Mouse (Mus musculus) kidney, adult 18-20 months (tissue): ENCODE data around the gene Eef2kmt.
"Not testable (repeated sequence)": the region's sequence is repeated elsewhere in the genome, so short reads cannot be mapped to it uniquely, and the experiment has no call there.

Source experiments
- DNase-seq: peaks from one replicate; pipeline ENCODE4 v3.0.0; 2021

Gene Eef2kmt

DNA sequence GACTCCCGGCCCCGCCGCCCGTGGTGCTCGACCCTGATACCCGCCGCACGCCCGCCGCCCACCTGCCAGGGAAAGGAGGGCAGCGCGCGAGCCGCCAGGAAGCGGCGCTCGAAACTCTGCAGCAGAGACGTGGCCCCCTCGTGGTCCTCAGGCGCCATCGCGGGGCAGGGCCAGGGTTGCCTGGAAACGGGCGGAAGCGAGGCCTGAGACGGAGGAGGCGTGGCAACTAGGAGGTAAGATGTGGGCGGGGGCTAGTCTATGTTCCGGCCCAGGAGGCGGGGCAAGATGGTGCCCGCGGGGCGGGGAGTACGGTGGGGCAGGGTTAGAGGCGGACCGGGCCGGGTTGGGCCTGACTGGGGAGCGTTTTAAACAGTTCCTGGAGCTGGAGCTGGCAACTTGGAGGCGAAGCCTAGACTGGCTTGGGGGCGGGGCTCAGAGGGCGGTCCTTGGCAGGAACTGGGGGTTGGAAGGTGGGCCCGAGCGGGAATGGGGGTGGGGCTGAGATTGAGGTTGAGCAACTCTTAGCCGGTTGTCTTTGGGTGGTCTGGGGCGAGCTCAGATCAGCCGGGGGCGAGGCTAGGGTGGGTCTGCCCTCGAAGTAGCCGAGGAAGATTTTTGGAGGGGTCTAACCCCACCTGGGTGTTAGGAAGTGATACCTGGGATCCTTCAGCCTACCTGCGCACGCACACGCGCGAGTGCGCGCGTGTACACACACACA, at the start of gene Eef2kmt:
Gene Eef2kmt, minus strand, starts transcription at position 205 of the 718 bp plus-strand sequence.
- DNase-seq, result peak; percentile 99

DNA sequence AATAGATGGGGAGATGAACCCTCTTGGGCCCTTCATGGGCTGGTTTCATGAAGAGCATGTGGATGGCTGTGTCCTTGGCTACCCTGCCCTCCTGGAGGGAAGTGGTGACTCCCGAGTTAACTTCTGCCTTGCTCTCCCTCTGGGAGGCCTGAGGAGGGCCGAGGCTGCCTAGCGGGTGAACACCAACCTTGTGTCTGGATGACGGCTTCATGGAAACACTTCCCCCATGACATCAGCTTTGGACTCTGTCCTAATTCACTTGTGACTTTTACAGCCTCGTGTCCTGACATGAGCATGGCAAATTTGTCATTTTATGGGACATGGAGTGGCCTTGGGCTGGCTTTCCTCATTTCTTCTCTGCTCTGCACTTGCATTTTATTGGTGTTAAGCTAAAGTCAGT, 39.5 kb upstream of the Eef2kmt start:
- no peak for DNase-seq

DNA sequence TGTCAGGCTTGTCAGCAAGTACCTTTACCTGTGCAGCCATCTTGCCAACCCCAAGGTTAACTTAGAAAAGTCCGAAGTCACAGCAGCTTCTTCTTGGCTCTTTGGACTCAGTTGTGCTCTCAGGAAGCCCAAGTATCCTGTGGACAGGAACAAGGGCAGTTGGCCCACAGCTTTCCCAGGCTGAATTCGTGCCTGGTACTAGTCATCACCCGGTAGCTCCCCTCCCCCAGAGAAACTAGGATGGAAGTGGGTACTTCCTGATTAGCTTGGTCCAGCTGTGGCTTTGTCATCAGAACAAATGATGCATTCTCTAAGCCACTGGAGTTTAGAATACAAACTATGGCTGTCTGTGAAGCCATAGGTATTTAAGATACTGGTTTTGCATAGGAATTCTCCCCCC, 29.6 kb upstream of the Eef2kmt start:
- DNase-seq, result no peak

DNA sequence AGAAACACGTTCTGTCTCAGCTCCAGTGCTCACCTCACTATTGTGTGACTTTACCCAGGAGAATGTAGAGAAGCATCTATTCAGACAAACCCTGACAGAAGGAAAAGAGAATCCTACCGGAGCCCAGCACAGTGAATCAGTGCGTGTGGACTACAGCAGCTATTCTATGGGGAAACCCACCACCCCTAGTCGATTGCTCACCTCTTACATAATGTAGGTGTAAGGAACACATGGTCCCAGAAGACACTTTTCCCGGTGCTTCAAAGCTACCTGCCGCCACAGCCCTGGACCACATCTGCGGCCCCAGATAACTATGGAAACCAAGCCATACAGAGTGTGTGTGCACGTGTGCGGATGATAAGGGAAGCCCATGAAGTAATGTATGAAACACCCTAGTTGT, 26.9 kb upstream of the Eef2kmt start:
- DNase-seq, result no peak

DNA sequence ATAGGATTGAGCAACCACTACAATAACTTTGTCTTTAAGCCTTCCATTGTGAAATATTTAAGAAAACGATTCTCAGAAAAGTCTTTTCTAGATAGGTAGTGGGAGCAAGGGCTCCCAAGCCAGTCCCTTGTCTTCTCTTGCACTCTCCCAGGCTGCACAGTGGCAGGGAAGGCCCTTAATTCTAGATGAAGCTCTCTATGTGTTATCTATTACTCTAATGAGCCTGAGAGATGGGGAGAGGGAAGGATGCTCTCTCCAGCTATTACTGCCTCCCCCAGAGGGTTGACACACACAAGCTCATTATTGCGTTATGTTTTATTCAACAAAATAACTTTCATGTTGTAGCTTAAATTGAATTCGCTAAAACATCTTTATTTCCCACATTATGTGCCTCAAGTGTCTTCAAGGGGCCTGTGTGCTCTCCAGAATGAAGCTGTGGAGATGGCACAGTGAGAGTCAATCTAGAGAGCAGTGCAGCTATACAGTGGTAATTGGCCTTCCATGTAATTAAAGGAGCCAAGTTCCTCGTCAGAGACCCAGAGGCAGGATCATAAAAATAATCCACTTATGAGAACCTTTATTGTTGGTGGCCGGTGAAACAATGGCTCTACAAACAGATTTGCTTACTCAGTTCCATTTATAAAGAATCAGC, 23.9 kb upstream of the Eef2kmt start:
- no peak for DNase-seq

DNA sequence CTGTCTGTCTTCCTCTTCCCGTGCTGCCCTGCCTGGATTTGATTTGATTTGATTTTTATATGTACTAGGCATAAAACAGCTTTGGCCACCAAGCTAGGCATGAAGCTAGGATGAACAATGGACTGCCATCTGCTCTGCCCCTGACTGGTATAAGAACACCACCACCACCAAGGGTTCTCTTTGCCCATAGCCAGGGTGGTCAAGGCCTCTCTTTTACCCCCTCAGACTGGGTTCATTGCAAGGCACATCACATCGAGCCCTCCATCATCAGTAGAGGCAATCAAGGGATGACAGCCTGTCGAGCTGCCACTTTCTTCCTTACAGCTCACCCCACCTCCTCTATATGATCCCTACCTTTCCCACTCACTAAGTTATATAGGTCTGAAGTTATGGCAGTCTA, 16.6 kb upstream of the Eef2kmt start:
- no peak for DNase-seq

DNA sequence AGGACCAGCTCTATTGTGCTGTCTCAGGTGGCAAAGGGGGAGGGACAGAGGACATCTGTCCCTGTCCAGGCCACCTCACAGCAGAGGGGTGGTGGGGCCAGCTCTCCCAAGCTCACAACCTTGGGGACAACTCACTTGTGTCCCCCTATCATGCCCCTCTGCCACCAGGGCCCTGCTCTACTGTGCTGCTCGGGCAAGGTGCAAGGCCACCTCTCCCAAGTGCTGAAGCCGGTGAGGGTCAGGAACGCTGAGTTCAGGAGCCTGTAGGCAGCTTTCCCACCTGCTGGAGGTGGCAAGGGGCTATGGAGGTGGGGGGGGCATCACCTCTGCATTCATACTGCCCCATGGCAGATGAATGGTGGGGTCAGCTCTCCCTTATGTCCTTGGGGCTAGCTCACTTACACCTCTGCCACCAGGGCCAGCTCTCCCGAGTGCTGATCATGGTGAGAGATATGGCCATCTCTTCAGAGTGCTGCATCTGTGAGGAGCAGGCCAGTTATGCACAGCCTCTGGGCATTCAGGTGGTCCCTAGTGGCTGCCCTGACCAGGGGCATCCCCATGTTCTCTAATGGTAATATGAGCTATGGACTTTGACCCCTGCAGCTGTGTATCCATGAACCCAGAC, 15.7 kb upstream of the Eef2kmt start:
- DNase-seq, result no peak

DNA sequence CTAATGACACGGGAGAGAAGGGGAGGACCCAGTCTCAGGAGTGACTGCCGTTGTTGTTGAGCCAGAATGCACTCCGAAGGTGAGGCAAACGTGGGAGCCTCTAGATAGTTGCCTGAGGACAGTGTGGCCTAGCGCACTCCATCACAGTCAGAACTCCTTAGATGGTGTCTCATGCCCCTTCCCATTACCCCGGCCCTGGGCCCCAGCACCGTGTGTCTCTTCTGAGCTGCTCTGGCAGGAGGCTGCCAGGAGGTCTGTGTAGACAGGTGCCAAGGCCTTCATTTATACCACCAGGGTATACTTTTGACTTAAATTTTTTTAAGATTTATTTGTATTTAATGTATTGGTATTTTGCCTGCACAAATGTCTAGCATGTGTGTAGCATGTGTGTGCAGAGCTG, 8.1 kb upstream of the Eef2kmt start:
- no peak for DNase-seq

DNA sequence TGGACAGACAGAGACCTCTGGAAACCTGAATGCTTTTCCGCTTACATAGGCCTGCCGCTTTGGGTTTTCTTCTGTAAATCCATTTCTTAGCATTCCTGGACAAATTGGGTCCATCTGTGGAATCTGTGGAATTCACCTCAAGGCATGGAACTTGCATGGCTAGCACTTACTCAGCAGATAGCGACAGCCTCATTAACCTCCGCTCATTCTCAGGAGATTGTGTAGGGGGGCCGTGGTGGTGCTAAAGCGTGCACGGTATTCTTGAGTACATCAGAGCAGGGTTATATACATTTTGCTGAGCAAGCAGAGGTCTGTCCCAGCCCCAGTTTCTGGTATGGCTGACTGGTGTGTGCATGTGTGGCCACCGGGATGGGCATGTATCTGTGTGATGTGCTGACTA, 7.4 kb upstream of the Eef2kmt start:
- no peak for DNase-seq

DNA sequence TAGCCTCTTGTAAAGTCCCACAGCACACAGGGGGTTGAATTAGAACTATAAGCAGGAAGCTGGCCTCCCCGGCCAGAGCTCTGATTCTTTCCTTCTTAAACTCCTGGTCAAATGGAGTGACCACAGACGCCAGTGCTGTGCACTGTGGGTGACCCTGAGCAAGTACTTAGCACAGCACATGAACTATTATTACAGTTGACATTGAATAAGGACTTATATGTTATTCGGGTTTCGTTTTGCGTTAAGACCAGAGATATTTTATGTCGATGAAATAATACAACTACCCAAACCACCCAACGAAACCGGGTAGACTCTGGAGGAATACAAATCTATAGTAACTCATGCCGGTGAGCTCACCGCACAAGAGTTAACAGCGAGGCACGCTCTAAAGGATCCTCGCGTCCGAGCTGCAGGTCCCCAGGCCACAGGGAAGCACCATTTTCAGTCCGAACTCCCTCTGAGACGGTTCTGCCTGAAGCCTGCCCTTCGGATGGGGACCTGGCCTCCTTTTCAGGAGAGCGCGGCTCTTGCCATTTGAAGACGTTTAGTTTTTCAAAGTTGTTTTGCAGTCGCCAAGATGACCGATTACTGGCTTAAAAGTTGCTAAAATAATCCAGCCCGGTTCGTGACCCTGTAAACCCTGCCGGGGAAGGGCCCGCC, 572 bp downstream of the Eef2kmt start:
- DNase-seq, result peak; percentile 20

DNA sequence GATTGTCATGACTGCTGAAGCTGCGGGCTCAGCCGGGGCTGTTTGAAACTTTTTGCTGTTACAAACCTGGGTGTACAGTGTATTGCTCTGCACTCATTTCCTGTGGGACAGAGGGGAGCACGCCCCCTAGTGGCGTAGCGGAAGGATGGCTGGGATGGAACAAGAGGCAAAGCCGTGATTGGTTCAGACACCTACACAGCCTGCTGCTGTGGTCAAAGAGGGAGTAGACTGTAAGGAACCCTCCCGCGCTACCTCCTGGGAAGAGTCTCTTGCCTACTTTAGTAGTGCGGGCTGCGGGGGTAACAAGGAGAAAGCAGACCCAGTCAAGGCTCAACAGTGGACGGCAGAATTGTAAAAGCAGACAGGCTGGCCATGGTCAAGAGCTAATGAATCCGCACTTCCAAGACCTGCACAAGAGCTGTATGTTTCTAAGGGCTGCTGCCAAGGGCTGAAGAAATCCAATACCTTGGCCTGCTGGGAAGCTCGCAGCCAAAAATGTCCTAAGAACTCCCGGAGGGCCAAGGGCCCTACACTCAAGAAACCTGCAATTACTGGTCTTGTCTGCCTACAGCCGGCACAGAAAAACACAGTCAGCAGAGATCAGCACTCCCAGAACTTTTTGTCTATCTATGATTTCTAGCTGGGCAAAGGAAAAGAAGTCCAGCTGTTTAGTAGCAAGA, 1.3 kb downstream of the Eef2kmt start:
- peak; percentile 72 for DNase-seq

DNA sequence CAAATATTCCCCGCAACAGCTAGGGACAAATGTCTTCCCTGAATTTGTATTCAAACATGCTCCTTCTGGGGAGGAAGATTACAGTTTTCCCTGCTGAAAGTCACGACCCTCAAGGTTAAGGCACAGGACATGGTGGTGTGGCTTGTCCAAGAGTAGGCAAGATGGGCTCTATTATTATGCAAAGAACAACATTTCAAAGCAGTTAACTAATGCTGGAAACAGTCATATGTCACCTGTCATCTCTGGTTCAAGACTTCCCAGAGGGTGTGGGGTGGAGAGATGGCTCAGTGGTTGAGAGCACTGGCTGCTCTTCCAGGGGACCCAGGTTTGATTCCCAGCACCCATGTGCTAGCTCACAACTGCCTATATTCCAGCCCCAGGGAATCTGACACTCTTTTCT, 3.5 kb downstream of the Eef2kmt start:
- DNase-seq, result no peak

DNA sequence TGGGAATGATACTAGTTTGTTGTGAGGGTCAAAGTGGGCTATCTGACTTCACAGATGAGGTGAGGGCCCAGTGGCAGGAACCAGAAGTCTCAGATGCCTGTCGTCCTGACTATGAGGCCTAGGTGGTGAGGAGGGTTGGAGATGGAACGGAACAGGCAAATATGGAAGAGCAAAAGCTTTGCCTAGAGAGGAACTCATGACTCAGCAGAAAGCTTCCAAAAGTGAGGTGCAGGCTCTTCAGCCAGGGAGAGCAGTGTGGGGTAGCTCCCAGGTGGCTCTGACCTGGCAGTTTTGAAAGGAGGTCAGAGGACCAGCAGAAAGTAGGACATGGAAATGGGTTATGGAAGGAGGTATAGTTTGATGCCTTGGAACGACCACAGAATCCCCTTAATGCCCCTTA, 4.9 kb downstream of the Eef2kmt start:
- no peak for DNase-seq

DNA sequence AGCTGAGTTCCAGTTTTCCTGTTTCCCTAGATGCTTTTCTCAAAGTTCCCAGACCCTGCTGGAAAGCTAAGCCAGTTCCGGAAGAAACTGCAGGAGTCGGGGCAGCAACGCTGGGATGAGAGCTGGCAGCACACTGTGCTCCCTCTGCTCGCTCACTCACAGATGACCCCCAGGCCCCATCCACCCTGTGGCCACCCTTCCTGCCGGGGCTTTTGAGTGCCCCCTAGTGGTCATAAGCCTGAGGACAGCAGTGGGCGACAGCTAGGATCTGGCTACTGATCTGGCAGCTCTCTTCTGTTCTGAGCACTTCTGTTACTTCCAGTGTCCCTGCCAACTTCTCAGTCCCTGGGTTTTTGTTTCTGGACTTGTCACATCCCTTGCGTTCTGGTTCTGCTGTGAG, 11.4 kb downstream of the Eef2kmt start:
- peak; percentile 75 for DNase-seq

DNA sequence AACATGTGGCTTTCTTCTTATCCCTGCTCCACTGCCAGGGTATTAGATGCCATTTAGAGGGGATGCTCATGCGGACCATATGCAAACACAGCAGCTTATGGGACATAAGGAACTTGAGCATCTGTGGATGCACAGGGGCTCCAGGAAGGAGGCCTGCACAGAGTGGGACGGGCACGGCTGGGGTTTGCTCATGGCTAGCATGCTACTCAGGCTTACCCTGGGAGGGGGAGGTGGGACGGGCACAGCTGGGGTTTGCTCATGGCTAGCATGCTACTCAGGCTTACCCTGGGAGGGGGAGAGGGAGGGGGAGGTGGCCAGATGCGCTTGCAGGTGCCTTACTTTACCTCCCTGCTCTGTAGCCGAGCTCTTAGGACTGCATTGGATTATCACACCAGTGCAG, 12.9 kb downstream of the Eef2kmt start:
- no peak for DNase-seq

DNA sequence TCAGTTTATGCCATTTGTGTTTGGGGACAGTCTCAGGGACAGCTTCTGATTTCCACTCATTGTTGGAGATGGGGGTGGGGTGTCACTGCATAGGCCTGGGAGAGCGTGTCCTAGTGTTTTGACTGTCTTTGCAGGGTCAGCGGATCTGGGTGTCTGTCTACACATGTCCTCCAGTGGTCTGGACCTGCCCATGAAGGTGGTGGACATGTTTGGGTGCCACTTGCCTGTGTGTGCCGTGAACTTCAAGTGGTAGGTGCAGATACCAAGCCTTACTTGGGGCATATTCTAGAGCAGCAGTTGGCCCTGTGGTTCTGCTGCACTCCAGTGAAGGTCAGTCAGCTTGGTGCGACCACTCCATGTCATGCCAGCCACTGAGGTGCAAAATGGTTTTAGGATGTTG, 13.4 kb downstream of the Eef2kmt start:
- DNase-seq, result no peak

DNA sequence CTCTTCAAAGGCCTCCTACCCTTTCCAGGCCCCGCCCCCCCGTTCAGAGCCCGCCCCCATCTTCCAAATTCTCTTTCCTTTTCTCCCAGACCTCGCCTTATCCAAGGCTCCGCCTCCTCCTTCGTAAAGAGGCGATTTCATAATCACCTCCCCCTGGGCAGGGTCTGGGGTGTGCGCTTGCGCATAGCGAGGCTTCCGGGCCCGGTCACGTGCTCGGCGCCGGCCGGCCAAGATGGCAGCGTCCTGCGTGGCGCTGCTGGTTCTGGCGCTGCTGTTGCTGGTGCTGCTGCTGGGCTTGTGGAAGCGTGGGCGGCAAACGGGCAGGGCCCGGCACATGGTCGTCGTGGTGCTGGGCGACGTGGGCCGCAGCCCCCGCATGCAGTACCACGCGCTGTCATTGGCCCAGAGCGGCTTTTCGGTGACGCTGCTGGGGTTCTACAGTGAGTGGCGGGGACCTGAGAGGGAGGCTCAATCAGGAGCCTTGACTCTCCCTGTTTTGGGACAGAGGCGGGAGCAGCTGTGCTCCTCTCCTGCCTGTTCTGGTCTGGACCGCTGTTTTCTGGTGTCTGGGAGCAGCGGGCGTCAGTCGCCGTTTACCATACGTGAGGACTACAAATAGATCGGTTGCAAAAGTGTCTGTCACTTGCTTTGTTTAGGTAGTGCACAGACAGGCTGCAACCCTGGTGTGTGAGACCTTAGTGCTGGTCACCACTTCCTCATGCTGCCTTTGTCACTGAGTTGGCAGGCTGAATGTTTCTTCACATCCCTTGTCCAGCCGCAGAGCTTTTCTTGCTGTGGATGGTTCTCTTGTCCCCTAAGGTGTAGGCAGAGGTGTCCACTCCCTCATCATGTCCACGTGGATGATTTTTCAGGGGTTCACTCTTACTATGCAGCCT, 22.1 kb downstream of the Eef2kmt start, which contains the start of gene Alg1:
Gene Alg1, plus strand, starts transcription at position 204 of the 896 bp plus-strand sequence.
- DNase-seq, result peak; percentile 92

DNA sequence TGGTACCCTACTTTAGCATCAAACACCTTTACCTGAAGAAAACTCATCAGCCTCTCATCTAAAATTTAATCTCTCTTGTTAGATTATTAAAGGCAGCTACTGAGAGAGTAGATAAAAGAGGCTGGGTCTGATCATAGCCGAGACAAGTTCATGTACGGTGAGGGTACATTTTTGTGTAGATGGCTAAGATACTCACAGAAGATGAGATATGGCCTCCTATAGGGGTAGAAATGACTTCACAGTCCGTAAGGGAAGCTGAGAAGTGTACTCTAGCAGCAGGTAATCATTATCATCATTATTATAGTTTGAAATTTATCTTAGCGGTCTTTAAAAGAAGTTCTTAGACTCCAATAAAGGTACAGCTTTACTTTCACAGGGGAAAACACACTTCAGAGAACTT, 22.8 kb downstream of the Eef2kmt start:
- DNase-seq, result no peak

DNA sequence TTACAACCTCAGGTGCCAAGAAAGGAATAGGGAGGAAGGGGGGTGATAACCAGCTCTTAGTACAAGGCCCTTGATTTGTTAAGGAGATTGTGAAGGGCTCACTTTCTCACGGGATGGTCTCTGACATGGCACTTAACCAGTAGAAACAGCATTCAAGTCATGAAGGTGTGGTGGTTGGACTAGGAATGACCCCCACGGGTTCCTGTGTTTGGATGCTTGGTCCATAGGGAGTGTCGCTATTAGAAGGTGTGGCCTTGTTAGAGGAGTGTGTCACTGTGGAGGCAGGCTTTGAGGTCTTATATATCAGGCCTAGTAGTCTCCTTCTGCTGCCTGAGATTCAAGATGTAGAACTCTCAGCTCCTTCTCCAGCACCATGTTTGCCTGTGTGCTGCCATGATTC, 27.7 kb downstream of the Eef2kmt start:
- not testable (repeated sequence) for DNase-seq

DNA sequence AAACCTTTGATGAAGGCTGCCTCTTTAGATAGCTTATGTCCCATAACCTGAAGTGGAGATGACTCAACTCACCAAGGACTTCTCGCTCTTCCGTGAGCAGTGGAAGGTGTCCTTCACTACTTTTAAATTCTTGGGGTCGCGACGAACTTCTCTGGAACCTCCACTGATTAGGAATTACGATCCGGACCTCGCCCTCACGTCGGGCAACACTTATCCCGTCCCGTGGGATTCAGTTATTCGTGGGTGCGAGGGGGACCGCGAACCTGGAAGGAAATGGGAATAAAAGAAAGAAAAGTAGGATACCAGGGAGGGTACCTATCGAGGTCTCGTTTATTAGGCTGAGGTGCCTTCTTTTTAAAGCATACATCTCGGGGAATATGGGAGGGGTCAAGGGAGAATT, 28.3 kb downstream of the Eef2kmt start:
- DNase-seq, result not testable (repeated sequence)

DNA sequence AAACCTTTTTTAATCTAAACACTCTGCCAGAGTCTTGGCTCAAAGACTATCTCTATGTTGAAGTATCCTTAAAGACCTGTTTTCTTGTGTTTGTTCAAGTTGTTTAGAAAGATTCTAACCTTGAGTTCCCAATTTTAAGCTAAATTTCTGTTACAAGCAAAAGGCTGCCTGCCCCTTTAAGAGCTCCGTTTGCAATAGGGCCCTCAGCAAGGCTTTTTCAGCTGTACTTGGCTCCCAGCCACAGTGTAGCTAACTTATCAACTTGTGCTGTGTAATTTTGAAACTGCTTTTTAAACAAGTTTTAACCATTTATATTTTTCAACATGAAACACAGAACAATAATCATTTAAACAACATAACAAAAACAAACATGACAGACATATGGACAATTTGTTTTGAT, 29.2 kb downstream of the Eef2kmt start:
- DNase-seq, result peak; percentile 17

DNA sequence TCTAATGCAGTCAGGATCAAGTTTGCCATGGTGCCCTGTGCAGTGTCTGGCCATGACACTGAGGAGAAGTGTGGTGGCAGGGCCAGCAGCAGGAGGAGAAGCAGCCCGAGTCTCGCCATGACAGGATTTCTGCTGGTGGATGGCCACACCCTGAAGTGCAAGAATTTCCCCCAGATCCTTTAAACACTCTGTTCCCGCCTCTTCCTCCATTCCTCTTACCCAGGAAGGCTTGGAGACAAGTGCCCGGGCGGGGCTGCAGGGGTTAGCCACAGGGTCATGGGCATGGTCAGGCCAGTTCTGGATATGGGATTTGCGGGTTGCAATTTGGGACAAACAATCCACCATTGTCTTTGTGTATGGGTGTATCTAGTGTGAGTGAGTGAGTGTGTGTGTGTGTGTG, 33.6 kb downstream of the Eef2kmt start, which contains the start of gene AU021092:
Gene AU021092, minus strand, starts transcription at position 160 of the 400 bp plus-strand sequence.
- peak; percentile 33 for DNase-seq
